Mouse (Mus musculus): ENCODE results near the gene Ahsg.

- TF ChIP-seq POLR2A (IDR thresholded peaks at IDR 0.05; ENCODE audit: low read depth, low read length): no peak
- no peak for TF ChIP-seq CTCF (conservative IDR thresholded peaks at IDR 0.05; ENCODE audit: insufficient read depth, insufficient read length, low read depth, low read length)
Measured at GRCm38 (mm10) chr16:22938541-22938940, 47.5 kb downstream of the Ahsg start.

Data from kidney, adult 2 months (tissue).